Mouse (Mus musculus): ENCODE measurements at regions not wholly inside any gene's neighbourhood (a gene's known extent, or its start where the extent isn't known, plus 50 kb on each side); places are given as distances from the start of the nearest gene placed in this dataset.

DNA sequence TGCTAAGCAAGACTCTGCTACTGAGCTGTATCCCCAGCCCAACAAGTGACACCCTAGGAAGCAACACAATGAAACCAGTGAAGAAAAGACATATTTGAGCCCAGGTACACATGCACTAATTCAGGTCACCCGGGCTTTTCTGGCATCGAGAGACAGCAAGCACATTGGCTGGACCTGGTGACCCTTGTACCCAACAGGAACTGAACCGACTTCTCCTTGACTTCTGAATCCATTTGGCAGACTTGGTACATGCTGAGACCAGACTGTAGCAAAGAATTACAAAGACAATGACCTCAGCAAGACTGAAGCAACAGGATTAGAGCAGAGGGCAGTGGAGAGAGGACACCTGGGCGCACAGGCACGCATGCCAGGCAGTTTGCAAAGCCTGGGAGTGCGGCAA lies 79.1 kb downstream of the Sema4f start:
- TF ChIP-seq CTCF (IDR thresholded peaks at IDR 0.05), result no peak
- no peak for DNase-seq
- Histone ChIP-seq H3K4me3 (no peak overlapping the region), H3K27ac (peak overlapping the region; percentile 98)
- intact Hi-C loops (cut with DNase I), result no loop called here

- DNase-seq, result no peak
- Histone ChIP-seq H3K4me3 (no peak overlapping the region), H3K27ac (no peak overlapping the region)
- no peak for TF ChIP-seq CTCF (IDR thresholded peaks at IDR 0.05)
- intact Hi-C loops (cut with DNase I), result no loop called here
These were observed 82.0 kb upstream of the Hk2 start for GRCm38 (mm10) chr6:82856218-82856617.

GRCm38 (mm10) chr6:82855401-82855800 lies 81.1 kb upstream of the Hk2 start:
- Histone ChIP-seq H3K4me3 (no peak overlapping the region), H3K27ac (peak overlapping the region; percentile 75)
- no peak for TF ChIP-seq CTCF (IDR thresholded peaks at IDR 0.05)
- intact Hi-C loops (cut with DNase I), result no loop called here
- peak; percentile 62 for DNase-seq

- no peak for TF ChIP-seq CTCF (IDR thresholded peaks at IDR 0.05)
- H3K27ac ChIP-seq, result peak overlapping the region; percentile 75
- intact Hi-C loops (cut with DNase I), result loop anchor here (5.0 kb wide), 1 partner anchor 77 kb away; no protein-coding TSS in a partner anchor
- no peak overlapping the region for H3K4me3 ChIP-seq
- DNase-seq, result no peak
These were observed 80.5 kb upstream of the Hk2 start for GRCm38 (mm10) chr6:82854780-82855179.

- Histone ChIP-seq H3K27ac (peak overlapping the region; percentile 80), H3K4me3 (no peak overlapping the region)
- TF ChIP-seq CTCF (IDR thresholded peaks at IDR 0.05), result no peak
- intact Hi-C loops (cut with DNase I), result loop anchor here (5.0 kb wide), 1 partner anchor 77 kb away; no protein-coding TSS in a partner anchor
- peak; percentile 90 for DNase-seq
These were observed 80.1 kb upstream of the Hk2 start for GRCm38 (mm10) chr6:82854338-82854737.

- intact Hi-C loops (cut with DNase I), result loop anchor here (5.0 kb wide), 1 partner anchor 76 kb away; no protein-coding TSS in a partner anchor
- Histone ChIP-seq H3K27ac (no peak overlapping the region), H3K4me3 (no peak overlapping the region)
- TF ChIP-seq CTCF (IDR thresholded peaks at IDR 0.05), result no peak
- DNase-seq, result no peak
These were observed 78.8 kb upstream of the Hk2 start for GRCm38 (mm10) chr6:82853076-82853475.

- Histone ChIP-seq H3K4me3 (no peak overlapping the region), H3K27ac (no peak overlapping the region)
- no peak for TF ChIP-seq CTCF (IDR thresholded peaks at IDR 0.05)
- no peak for DNase-seq
- intact Hi-C loops (cut with DNase I), result loop anchor here (2.0 to 5.0 kb wide), 2 partner anchors 42 to 73 kb away; no protein-coding TSS in a partner anchor
These were observed 76.3 kb upstream of the Hk2 start for GRCm38 (mm10) chr6:82850556-82850955.

GRCm38 (mm10) chr6:82847598-82847997 lies 73.3 kb upstream of the Hk2 start:
- TF ChIP-seq CTCF (IDR thresholded peaks at IDR 0.05), result no peak
- Histone ChIP-seq H3K27ac (no peak overlapping the region), H3K4me3 (no peak overlapping the region)
- intact Hi-C loops (cut with DNase I), result no loop called here
- no peak for DNase-seq

GRCm38 (mm10) chr6:82846587-82847150 lies 72.4 kb upstream of the Hk2 start:
- no peak overlapping the region for H3K27ac ChIP-seq
- intact Hi-C loops (cut with DNase I), result no loop called here

DNA sequence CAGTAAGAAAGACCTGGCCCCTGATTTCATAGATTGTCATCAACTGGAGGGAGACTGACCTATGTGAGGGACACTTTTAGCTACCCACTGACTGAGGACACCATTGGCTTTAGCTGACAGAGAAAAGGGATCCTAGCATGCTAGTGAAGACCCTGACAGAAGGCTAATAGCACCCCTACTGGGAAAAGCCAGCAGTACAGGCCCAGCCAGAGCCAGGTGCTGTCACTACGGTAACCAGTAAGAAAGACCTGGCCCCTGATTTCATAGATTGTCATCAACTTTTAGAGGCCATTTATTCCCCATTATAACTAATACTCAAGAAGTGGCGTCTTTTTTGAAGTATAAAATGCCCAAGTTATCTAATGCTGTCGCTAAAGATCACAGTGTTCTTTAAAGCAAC lies 70.2 kb upstream of the Hk2 start:
- DNase-seq, result no peak
- peak; percentile 42 for TF ChIP-seq CTCF (IDR thresholded peaks at IDR 0.05)
- H3K4me3 ChIP-seq, result no peak overlapping the region
- intact Hi-C loops (cut with DNase I), result no loop called here
- no peak overlapping the region for H3K27ac ChIP-seq

More at GRCm38 (mm10) chr6:82846587-82847150, 72.4 kb upstream of the Hk2 start:
- DNase-seq, result no peak
- TF ChIP-seq CTCF (IDR thresholded peaks at IDR 0.05), result no peak
- no peak overlapping the region for H3K4me3 ChIP-seq

- DNase-seq, result no peak
- intact Hi-C loops (cut with DNase I), result no loop called here
- no peak for TF ChIP-seq CTCF (IDR thresholded peaks at IDR 0.05)
- Histone ChIP-seq H3K27ac (no peak overlapping the region), H3K4me3 (no peak overlapping the region)
These were observed 69.6 kb upstream of the Hk2 start for GRCm38 (mm10) chr6:82843881-82844280.

GRCm38 (mm10) chr6:82837246-82837645 lies 63.0 kb upstream of the Hk2 start:
- no peak overlapping the region for H3K4me3 ChIP-seq
- DNase-seq, result no peak
- intact Hi-C loops (cut with DNase I), result no loop called here
- H3K27ac ChIP-seq, result no peak overlapping the region
- TF ChIP-seq CTCF (IDR thresholded peaks at IDR 0.05), result no peak

DNA sequence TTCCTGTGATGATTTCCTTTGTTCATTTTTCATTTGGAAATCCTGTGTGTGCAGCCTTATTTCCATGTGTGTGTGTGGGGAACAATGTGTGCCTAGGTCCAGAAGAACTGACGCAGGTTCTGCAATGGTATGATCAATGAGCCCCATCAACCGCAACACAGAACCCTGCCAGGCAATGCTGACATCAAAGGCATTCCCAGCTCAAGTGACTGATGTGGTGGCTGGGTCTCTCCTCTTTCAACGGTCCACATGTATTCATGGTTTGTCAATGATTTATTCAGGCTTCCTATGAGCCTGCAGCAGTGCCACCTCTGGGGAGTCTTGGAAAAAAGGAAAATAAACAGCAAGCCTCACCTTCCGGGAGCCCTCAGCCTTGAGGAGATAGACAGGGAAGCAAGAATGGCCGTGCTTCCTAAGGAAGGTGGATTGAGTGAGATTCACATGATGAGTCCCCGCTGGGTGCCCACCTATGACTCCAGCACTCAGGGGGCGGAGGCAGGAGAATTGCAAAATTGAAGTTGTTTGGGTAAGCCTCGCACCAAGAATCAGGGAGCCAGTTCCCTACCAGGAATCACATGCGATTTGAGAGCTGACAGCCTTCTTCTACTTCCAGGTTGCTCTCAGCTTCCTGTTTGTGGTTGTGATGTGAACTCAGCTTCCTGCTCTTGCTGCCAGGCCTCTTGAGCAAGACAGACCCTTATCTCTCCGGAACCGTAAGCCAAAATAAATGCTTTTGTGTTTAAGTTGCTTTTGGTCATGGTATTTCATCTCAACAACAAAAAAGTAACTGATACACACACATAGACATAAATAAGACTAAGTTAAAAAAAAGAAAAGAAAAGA lies 61.2 kb upstream of the Hk2 start:
- Histone ChIP-seq H3K27ac (no peak overlapping the region), H3K4me3 (no peak overlapping the region)
- intact Hi-C loops (cut with DNase I), result no loop called here
- no peak for TF ChIP-seq CTCF (IDR thresholded peaks at IDR 0.05)
- no peak for DNase-seq
